Mouse (Mus musculus) embryonic facial prominence, embryonic 15.5 days (tissue): ENCODE data around the gene Ing1. TPM values are rescaled to one million over a fixed set of nuclear protein-coding genes. Genes with fewer than 3 reads are reported as not detected.

ENCODE experiments used
- ATAC-seq: fragments of 200-750 bp; cut with Nextera tagmentation; 2 replicates; pipeline ENCODE4 v1.8.0; 2017; ENCODE audit warnings: low read depth, moderate TSS enrichment; ENCODE audit not compliant: insufficient number of reproducible peaks, low FRiP score, low TSS enrichment
- H3K27ac ChIP-seq: fragments of 300-500 bp; sonication (generic); replicated peaks from 2 replicates; pipeline ENCODE4 v1.5.1; 2015; ENCODE audit warnings: mild to moderate bottlenecking, inconsistent platforms
- H3K27me3 ChIP-seq: fragments of 300-500 bp; sonication (generic); 2 replicates; pipeline ENCODE4 v1.6.1; 2015; ENCODE audit warnings: inconsistent platforms
- H3K36me3 ChIP-seq: fragments of 300-500 bp; sonication (generic); 2 replicates; pipeline ENCODE4 v1.6.1; 2015; ENCODE audit warnings: mild to moderate bottlenecking, inconsistent platforms
- H3K4me1 ChIP-seq: fragments of 300-500 bp; sonication (generic); 2 replicates; pipeline ENCODE4 v1.6.1; 2015; ENCODE audit warnings: inconsistent platforms
- H3K4me2 ChIP-seq: fragments of 300-500 bp; sonication (generic); replicated peaks from 2 replicates; pipeline ENCODE4 v1.6.1; 2015; ENCODE audit warnings: mild to moderate bottlenecking, inconsistent platforms
- H3K4me3 ChIP-seq: fragments of 300-500 bp; sonication (generic); replicated peaks from 2 replicates; pipeline ENCODE4 v1.5.1; 2015; ENCODE audit warnings: mild to moderate bottlenecking, inconsistent platforms
- H3K9ac ChIP-seq: fragments of 300-500 bp; sonication (generic); 2 replicates; pipeline ENCODE4 v1.6.1; 2015; ENCODE audit warnings: inconsistent platforms
- H3K9me3 ChIP-seq: fragments of 300-500 bp; sonication (generic); replicated peaks from 2 replicates; pipeline ENCODE4 v1.6.1; 2016; ENCODE audit warnings: inconsistent platforms
- WGBS: fragments of 180-500 bp; shearing (Covaris S2); methylation state at CpG from one replicate; pipeline ENCODE4 v1.1.7; 2015; 5-methylcytosine and 5-hydroxymethylcytosine counted together
- polyA plus RNA-seq: library from polyadenylated mRNA; unstranded; fragments of >200 nt; fragmentation: Nextera tagmentation; extraction: Ambion mirVana; gene quantifications from 2 replicates; pipeline ENCODE4 v1.2.1, GENCODE M21; 2015

Ing1 gene
- polyA plus RNA-seq, 1 experiment from 2014 or later: 36.3 TPM

GRCm38 (mm10) chr8:11569260-11570097 is 14.1 kb downstream of the Ing1 start:
- Histone ChIP-seq H3K4me3 (no peak overlapping the region), H3K4me1 (peaks cover 2% of the 10 kb centered on the region; the same call in 1 of the 2 replicates), H3K9me3 (no peaks in the 10 kb centered on the region), H3K27ac (no peak overlapping the region), H3K27me3 (no peaks in the 10 kb centered on the region), H3K9ac (no peak overlapping the region), H3K4me2 (no peak overlapping the region), H3K36me3 (peaks cover 20% of the 10 kb centered on the region)
- WGBS: 47% methylated on average over 22 of the region's 22 CpGs
- ATAC-seq: no peak

GRCm38 (mm10) chr8:11570742-11571141 is 15.4 kb downstream of the Ing1 start:
- H3K36me3 ChIP-seq: peaks cover 7% of the 10 kb centered on the region
- H3K4me3 ChIP-seq: no peak overlapping the region
- 94% methylated on average over 4 of the region's 4 CpGs for WGBS
- no peaks in the 10 kb centered on the region for H3K9me3 ChIP-seq
- H3K4me1 ChIP-seq: peaks cover 13% of the 10 kb centered on the region
- H3K27ac ChIP-seq: no peak overlapping the region
- H3K27me3 ChIP-seq: no peaks in the 10 kb centered on the region
- H3K9ac ChIP-seq: no peak overlapping the region
- no peak overlapping the region for H3K4me2 ChIP-seq
- ATAC-seq: no peak

GRCm38 (mm10) chr8:11571950-11572349 is 16.6 kb downstream of the Ing1 start:
- H3K4me1 ChIP-seq: peaks cover 17% of the 10 kb centered on the region
- H3K4me3 ChIP-seq: no peak overlapping the region
- no peak overlapping the region for H3K27ac ChIP-seq
- H3K36me3 ChIP-seq: peaks cover 2% of the 10 kb centered on the region; the same call in 1 of the 2 replicates
- no peaks in the 10 kb centered on the region for H3K9me3 ChIP-seq
- H3K27me3 ChIP-seq: no peaks in the 10 kb centered on the region
- ATAC-seq: no peak
- H3K4me2 ChIP-seq: no peak overlapping the region
- no peak overlapping the region for H3K9ac ChIP-seq
- 83% methylated on average over 10 of the region's 10 CpGs for WGBS

DNA sequence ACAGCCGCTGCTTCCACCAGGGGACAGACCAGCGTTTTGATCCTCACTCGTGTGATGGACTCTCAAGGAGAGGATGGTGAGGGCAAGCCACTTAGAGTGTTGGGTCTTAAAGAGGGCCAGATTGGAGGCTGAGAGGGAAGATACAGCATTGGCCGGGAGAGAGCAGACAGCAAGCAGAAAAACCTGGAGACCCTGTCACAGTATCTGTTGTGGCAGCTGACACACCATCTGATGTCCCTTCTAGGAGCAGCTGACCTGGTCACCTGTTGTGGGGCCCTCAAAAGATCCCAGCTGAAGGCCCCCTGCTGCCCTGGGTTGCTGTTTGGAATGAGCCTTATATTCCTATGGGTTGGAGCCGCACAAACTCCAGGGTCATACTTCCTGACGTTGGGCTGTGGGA is 17.1 kb downstream of the Ing1 start:
- 69% methylated on average over 6 of the region's 6 CpGs for WGBS
- H3K4me1 ChIP-seq: peaks cover 17% of the 10 kb centered on the region
- ATAC-seq: no peak

GRCm38 (mm10) chr8:11574911-11575603 is 19.7 kb downstream of the Ing1 start:
- no peaks in the 10 kb centered on the region for H3K27me3 ChIP-seq
- H3K4me2 ChIP-seq: no peak overlapping the region
- 53% methylated on average over 9 of the region's 9 CpGs for WGBS
- H3K36me3 ChIP-seq: no peaks in the 10 kb centered on the region
- ATAC-seq: no peak
- H3K9ac ChIP-seq: no peak overlapping the region
- peaks cover 17% of the 10 kb centered on the region for H3K4me1 ChIP-seq
- no peak overlapping the region for H3K4me3 ChIP-seq
- H3K9me3 ChIP-seq: no peaks in the 10 kb centered on the region
- H3K27ac ChIP-seq: no peak overlapping the region

More for the DNA sequence above, 17.1 kb downstream of the Ing1 start:
- no peak overlapping the region for H3K9ac ChIP-seq
- no peak overlapping the region for H3K27ac ChIP-seq
- no peaks in the 10 kb centered on the region for H3K27me3 ChIP-seq
- no peak overlapping the region for H3K4me2 ChIP-seq
- H3K4me3 ChIP-seq: no peak overlapping the region
- H3K36me3 ChIP-seq: no peaks in the 10 kb centered on the region
- no peaks in the 10 kb centered on the region for H3K9me3 ChIP-seq

GRCm38 (mm10) chr8:11575604-11576384 is 20.4 kb downstream of the Ing1 start:
- Histone ChIP-seq H3K9ac (no peak overlapping the region), H3K4me3 (no peak overlapping the region), H3K36me3 (no peaks in the 10 kb centered on the region), H3K4me2 (no peak overlapping the region), H3K9me3 (no peaks in the 10 kb centered on the region), H3K27me3 (no peaks in the 10 kb centered on the region), H3K27ac (no peak overlapping the region), H3K4me1 (peaks cover 17% of the 10 kb centered on the region)
- no peak for ATAC-seq
- WGBS: 55% methylated on average over 16 of the region's 16 CpGs

GRCm38 (mm10) chr8:11585513-11586373 is 30.4 kb downstream of the Ing1 start:
- 51% methylated on average over 21 of the region's 21 CpGs for WGBS
- H3K4me1 ChIP-seq: peaks cover 13% of the 10 kb centered on the region
- H3K4me3 ChIP-seq: no peak overlapping the region
- H3K9me3 ChIP-seq: no peaks in the 10 kb centered on the region
- no peak overlapping the region for H3K9ac ChIP-seq
- no peaks in the 10 kb centered on the region for H3K36me3 ChIP-seq
- H3K4me2 ChIP-seq: 0 out of 2 replicates have a peak overlapping the region, but pooled peaks have one; percentile 7
- peak overlapping the region; percentile 63 for H3K27ac ChIP-seq
- peak; percentile 60; the same call in 1 of the 2 replicates for ATAC-seq
- no peaks in the 10 kb centered on the region for H3K27me3 ChIP-seq

DNA sequence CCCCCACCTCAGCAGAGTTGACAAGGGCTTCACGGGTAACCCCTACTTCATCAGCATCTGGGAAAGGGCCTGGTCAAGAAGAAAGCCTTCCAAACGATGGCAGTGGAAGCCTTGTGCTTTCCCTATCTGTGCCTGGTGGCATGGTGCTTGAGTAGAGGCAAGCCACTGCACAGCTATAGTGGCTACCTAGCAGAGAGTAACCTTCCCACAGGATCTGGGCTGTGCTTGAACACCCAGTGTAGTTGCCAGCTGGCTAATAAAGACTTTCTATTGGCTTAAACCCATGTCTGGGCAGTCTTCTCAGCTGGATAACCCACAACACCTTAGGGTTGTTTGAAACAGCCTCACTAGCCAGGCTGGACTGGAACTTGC is 31.0 kb downstream of the Ing1 start:
- Histone ChIP-seq H3K4me2 (no peak overlapping the region), H3K27ac (peak overlapping the region; percentile 63; the same call in 1 of the 2 replicates), H3K36me3 (no peaks in the 10 kb centered on the region), H3K9ac (no peak overlapping the region), H3K27me3 (no peaks in the 10 kb centered on the region), H3K4me3 (no peak overlapping the region), H3K4me1 (peaks cover 13% of the 10 kb centered on the region), H3K9me3 (no peaks in the 10 kb centered on the region)
- WGBS: 38% methylated on average over 2 of the region's 2 CpGs
- ATAC-seq: no peak

GRCm38 (mm10) chr8:11591837-11592236 is 36.5 kb downstream of the Ing1 start:
- no peak overlapping the region for H3K9ac ChIP-seq
- peak; percentile 49; the same call in 1 of the 2 replicates for ATAC-seq
- no peaks in the 10 kb centered on the region for H3K9me3 ChIP-seq
- peaks cover 13% of the 10 kb centered on the region for H3K4me1 ChIP-seq
- no peaks in the 10 kb centered on the region for H3K36me3 ChIP-seq
- H3K27ac ChIP-seq: peak overlapping the region; percentile 88
- 40% methylated on average over 4 of the region's 4 CpGs for WGBS
- no peaks in the 10 kb centered on the region for H3K27me3 ChIP-seq
- H3K4me3 ChIP-seq: no peak overlapping the region
- H3K4me2 ChIP-seq: peak overlapping the region; percentile 15; the same call in 1 of the 2 replicates

GRCm38 (mm10) chr8:11592296-11592695 is 36.9 kb downstream of the Ing1 start:
- Histone ChIP-seq H3K4me2 (peak overlapping the region; percentile 15), H3K4me3 (no peak overlapping the region), H3K36me3 (no peaks in the 10 kb centered on the region), H3K27ac (peak overlapping the region; percentile 88), H3K27me3 (no peaks in the 10 kb centered on the region), H3K9ac (no peak overlapping the region), H3K9me3 (no peaks in the 10 kb centered on the region), H3K4me1 (peaks cover 13% of the 10 kb centered on the region)
- ATAC-seq: peak; percentile 35; the same call in 1 of the 2 replicates
- 40% methylated on average over 13 of the region's 13 CpGs for WGBS
